Mouse (Mus musculus): ENCODE results near the gene Camkv. TPM values are rescaled to one million over a fixed set of nuclear protein-coding genes. Genes with fewer than 3 reads are reported as not detected.

The Camkv gene
- total RNA-seq, 1 experiment = 21.5 TPM

DNA sequence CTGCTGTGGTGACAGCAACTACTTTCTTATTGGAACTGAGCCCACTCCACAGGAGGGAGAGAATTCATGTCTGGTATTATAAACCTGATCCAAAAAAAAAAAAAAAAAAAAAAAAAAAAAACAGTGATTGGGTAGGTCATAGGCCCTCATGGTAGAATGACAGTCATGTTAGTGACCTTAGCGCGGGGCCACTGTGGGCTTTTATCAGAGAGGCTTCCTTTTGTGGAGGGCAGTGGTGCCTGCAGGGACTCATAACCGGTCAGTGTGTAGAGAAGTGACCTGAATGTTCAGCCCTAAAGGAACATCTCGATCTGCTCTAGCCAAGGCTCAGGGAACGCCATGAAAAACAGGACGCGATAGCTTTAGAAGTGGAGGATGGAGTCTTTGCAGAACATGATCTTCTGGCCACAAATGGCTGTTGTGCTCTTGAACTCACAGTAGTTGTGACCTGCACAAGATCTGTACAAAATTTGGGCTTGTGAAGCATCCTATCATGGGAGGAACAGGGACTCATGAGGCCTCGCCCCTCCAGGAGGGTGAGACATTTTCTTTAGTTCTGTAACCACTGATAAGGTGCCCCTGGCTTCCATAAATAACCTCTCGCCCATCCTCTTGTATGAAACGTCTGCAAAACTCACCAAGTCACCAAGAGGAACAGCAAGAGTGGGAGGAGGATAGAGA lies 39.2 kb downstream of the Camkv start:
- no peak for DNase-seq (ENCODE audit: low read depth, low spot score)
- in situ Hi-C loops (cut with MboI; ENCODE audit: low sequenced_read_pairs in 2 of 2, unreplicated experiment in 2 of 2) = no loop called here
- H3K9me3 ChIP-seq (ENCODE audit: control insufficient read depth, insufficient read depth, low read depth, low read length) = no peaks in the 10 kb centered on the region
- no peak overlapping the region for H3K27ac ChIP-seq (ENCODE audit: insufficient read depth, low read depth, low read length, poor library complexity, severe bottlenecking)
- no peak for TF ChIP-seq MAFK (IDR thresholded peaks at IDR 0.05; ENCODE audit: insufficient read depth, low read depth, low read length)
- no peak overlapping the region for H3K4me3 ChIP-seq (ENCODE audit: insufficient read depth in 1 of 2, low read depth in 1 of 2, low read length in 2 of 2, poor library complexity in 1 of 2, severe bottlenecking in 1 of 2)
- H3K9ac ChIP-seq (ENCODE audit: insufficient read depth, low read depth, low read length, poor library complexity, severe bottlenecking) = no peak overlapping the region
- H3K4me1 ChIP-seq (ENCODE audit: control insufficient read depth in 2 of 2, insufficient read depth in 2 of 2, low read length in 2 of 2, poor library complexity in 1 of 2) = peaks cover 0 to 8% of the 10 kb centered on the region in 2 experiments; a peak in 1 of 4 replicates
- peaks cover 19% of the 10 kb centered on the region for H3K36me3 ChIP-seq (ENCODE audit: control insufficient read depth, insufficient read depth, low read length, poor library complexity, severe bottlenecking)

DNA sequence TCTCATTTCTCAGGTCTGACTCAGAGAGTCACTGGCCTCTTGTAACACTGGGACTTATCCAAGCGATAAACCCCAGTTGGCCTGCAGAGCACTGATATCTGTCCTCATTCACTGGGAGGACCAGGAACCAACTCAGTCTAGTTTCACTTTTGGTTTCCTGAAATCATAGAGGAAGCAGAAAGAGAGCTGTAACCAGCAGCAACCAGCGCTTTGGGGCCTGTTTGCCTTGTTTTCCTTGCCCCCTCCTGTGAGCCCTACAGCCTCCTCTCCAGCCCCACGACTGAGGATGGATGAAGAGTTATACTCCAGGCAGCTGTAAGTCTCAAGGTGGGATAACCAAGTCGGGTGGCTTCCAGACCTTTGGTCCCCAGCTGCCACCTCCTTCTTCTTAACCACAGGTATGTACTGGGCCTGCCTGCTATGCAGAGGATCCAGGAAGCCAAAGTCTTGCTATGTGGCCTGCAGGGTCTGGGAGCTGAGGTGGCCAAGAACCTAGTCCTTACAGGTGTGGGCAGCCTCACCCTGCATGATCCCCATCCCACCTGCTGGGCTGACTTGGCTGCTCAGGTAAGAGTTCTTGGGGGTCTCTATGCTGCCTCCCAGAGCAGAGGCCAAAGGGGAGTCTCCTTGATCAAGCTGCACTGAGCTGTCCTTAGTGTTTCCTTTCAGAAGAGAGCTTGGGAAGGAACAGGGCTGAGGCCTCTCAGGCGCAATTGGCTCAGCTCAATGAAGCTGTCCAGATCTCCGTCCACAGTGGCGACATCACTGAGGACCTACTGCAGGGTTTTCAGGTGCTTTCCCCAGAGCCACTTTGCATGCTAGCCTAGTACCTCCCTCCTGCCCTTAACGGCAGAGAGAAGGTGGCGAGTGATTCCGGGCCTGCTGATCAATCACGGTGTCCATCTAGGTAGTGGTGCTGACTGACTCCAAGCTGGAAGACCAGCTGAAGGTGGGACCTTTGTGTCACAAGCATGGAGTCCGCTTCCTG lies 40.2 kb downstream of the Camkv start, which contains the start of gene Uba7:
Gene Uba7 (plus strand): TSS at position 107 of the 988 bp plus-strand sequence.
- no peak within 1 kb of the TSS for H3K4me3 ChIP-seq (ENCODE audit: insufficient read depth in 1 of 2, low read depth in 1 of 2, low read length in 2 of 2, poor library complexity in 1 of 2, severe bottlenecking in 1 of 2)
- no peak within 1 kb of the TSS for H3K9ac ChIP-seq (ENCODE audit: insufficient read depth, low read depth, low read length, poor library complexity, severe bottlenecking)
- in situ Hi-C loops (cut with MboI; ENCODE audit: low sequenced_read_pairs in 2 of 2, unreplicated experiment in 2 of 2) = no loop called here

DNA sequence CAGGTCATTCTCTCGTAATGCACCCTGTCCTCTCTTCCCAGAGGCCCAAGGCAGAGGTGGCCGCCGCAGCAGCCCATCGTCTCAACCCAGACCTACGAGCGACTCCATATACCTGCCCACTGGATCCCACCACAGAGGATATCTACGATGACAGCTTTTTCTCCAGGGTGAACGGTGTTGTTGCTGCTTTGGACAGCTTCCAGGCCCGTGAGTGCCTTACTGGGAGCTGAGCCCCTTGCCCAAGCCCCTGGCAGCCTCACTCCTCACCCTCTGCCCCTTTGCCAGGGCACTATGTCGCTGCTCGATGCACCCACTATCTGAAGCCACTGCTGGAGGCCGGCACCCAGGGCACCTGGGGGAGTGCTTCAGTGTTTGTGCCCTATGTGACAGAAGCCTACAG lies 43.3 kb downstream of the Camkv start:
- H3K4me3 ChIP-seq (ENCODE audit: insufficient read depth in 1 of 2, low read depth in 1 of 2, low read length in 2 of 2, poor library complexity in 1 of 2, severe bottlenecking in 1 of 2) = no peak overlapping the region
- no peak for DNase-seq (ENCODE audit: low read depth, low spot score)
- no peak for TF ChIP-seq MAFK (IDR thresholded peaks at IDR 0.05; ENCODE audit: insufficient read depth, low read depth, low read length)
- no peak for TF ChIP-seq ZC3H11A (IDR thresholded peaks at IDR 0.05; ENCODE audit: borderline replicate concordance, low read depth, low read length)
- no peak for TF ChIP-seq CHD2 (IDR thresholded peaks at IDR 0.05; ENCODE audit: low read depth, low read length)
- no peak for TF ChIP-seq HCFC1 (IDR thresholded peaks at IDR 0.05; ENCODE audit: borderline replicate concordance, insufficient read depth, low read length)
- TF ChIP-seq ZNF384 (IDR thresholded peaks at IDR 0.05; ENCODE audit: low read depth, low read length) = no peak
- H3K9me3 ChIP-seq (ENCODE audit: control insufficient read depth, insufficient read depth, low read depth, low read length) = no peaks in the 10 kb centered on the region
- in situ Hi-C loops (cut with MboI; ENCODE audit: low sequenced_read_pairs in 2 of 2, unreplicated experiment in 2 of 2) = no loop called here
- H3K36me3 ChIP-seq (ENCODE audit: control insufficient read depth, insufficient read depth, low read length, poor library complexity, severe bottlenecking) = no peaks in the 10 kb centered on the region
- H3K4me1 ChIP-seq (ENCODE audit: control insufficient read depth in 2 of 2, insufficient read depth in 2 of 2, low read length in 2 of 2, poor library complexity in 1 of 2) = peaks cover 0 to 7% of the 10 kb centered on the region in 2 experiments; a peak in 1 of 4 replicates
- H3K27ac ChIP-seq (ENCODE audit: insufficient read depth, low read depth, low read length, poor library complexity, severe bottlenecking) = no peak overlapping the region
- H3K9ac ChIP-seq (ENCODE audit: insufficient read depth, low read depth, low read length, poor library complexity, severe bottlenecking) = no peak overlapping the region

More for the DNA sequence above, 40.2 kb downstream of the Camkv start, which contains the start of gene Uba7:
- no peak for TF ChIP-seq ZNF384 (IDR thresholded peaks at IDR 0.05; ENCODE audit: low read depth, low read length)
- TF ChIP-seq CHD2 (IDR thresholded peaks at IDR 0.05; ENCODE audit: low read depth, low read length) = no peak
- TF ChIP-seq MAFK (IDR thresholded peaks at IDR 0.05; ENCODE audit: insufficient read depth, low read depth, low read length) = no peak
- no peak for TF ChIP-seq HCFC1 (IDR thresholded peaks at IDR 0.05; ENCODE audit: borderline replicate concordance, insufficient read depth, low read length)
- no peak for TF ChIP-seq ZC3H11A (IDR thresholded peaks at IDR 0.05; ENCODE audit: borderline replicate concordance, low read depth, low read length)
- Histone ChIP-seq H3K36me3 (ENCODE audit: control insufficient read depth, insufficient read depth, low read length, poor library complexity, severe bottlenecking) (peaks cover 13% of the 10 kb centered on the region), H3K4me1 (ENCODE audit: control insufficient read depth in 2 of 2, insufficient read depth in 2 of 2, low read length in 2 of 2, poor library complexity in 1 of 2) (peaks cover 0 to 8% of the 10 kb centered on the region in 2 experiments; a peak in 1 of 4 replicates), H3K9me3 (ENCODE audit: control insufficient read depth, insufficient read depth, low read depth, low read length) (no peaks in the 10 kb centered on the region), H3K27ac (ENCODE audit: insufficient read depth, low read depth, low read length, poor library complexity, severe bottlenecking) (no peak within 1 kb of the TSS)
- no peak for DNase-seq (ENCODE audit: low read depth, low spot score)

DNA sequence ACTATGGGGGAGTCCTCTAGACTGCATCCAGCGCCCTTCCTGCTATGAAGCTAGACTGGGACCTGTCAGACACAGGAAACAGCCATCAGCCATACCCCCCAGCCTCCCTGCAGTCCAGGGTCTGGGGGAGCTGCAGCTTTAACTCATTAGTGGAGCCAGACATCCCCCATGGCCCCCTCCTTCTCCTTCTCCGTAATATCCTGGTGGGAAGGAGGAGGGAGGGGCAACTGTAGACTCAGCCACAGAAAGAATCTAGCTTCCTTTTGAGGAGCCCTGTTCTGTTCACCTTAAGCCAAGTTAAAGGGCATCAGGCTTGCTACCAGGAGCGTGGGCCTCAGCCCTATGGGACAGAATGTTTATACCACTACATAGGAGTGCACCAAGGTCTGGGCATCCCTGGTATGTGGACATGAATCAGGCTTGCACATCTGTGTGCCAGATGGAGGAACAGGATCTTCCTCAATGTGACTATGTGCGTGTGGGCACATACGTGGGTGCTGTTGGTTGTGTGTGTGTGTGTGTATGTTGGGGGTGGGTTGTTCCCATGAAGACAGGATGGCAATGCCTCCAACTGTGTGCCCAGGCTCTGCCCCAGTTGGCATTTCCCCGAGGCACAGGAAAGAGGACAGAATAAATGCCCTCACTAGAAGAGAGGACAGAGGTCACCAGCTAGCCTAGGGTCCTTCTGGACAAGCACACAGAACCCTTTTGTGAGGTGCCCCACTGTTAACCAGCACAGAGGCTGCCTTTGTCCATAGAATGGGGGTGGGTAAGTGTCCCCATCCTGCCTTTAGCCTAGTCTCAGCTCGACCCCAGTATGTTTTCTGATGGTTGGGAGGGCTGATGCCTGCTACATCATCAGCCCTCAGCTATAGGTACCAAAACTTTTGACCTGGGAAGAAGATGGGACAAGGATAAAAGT lies 46.5 kb downstream of the Camkv start:
- no peak overlapping the region for H3K27ac ChIP-seq (ENCODE audit: insufficient read depth, low read depth, low read length, poor library complexity, severe bottlenecking)
- H3K36me3 ChIP-seq (ENCODE audit: control insufficient read depth, insufficient read depth, low read length, poor library complexity, severe bottlenecking) = no peaks in the 10 kb centered on the region
- no peak for DNase-seq (ENCODE audit: low read depth, low spot score)
- no peak for TF ChIP-seq HCFC1 (IDR thresholded peaks at IDR 0.05; ENCODE audit: borderline replicate concordance, insufficient read depth, low read length)
- TF ChIP-seq ZNF384 (IDR thresholded peaks at IDR 0.05; ENCODE audit: low read depth, low read length) = no peak
- no peak for TF ChIP-seq CHD2 (IDR thresholded peaks at IDR 0.05; ENCODE audit: low read depth, low read length)
- TF ChIP-seq MAFK (IDR thresholded peaks at IDR 0.05; ENCODE audit: insufficient read depth, low read depth, low read length) = no peak
- TF ChIP-seq ZC3H11A (IDR thresholded peaks at IDR 0.05; ENCODE audit: borderline replicate concordance, low read depth, low read length) = no peak
- no peaks in the 10 kb centered on the region for H3K9me3 ChIP-seq (ENCODE audit: control insufficient read depth, insufficient read depth, low read depth, low read length)
- peaks cover 2 to 10% of the 10 kb centered on the region in 2 experiments; a peak in 1 of 4 replicates for H3K4me1 ChIP-seq (ENCODE audit: control insufficient read depth in 2 of 2, insufficient read depth in 2 of 2, low read length in 2 of 2, poor library complexity in 1 of 2)
- in situ Hi-C loops (cut with MboI; ENCODE audit: low sequenced_read_pairs in 2 of 2, unreplicated experiment in 2 of 2) = no loop called here
- H3K4me3 ChIP-seq (ENCODE audit: insufficient read depth in 1 of 2, low read depth in 1 of 2, low read length in 2 of 2, poor library complexity in 1 of 2, severe bottlenecking in 1 of 2) = no peak overlapping the region
- H3K9ac ChIP-seq (ENCODE audit: insufficient read depth, low read depth, low read length, poor library complexity, severe bottlenecking) = no peak overlapping the region
